Mouse (Mus musculus): ENCODE measurements at regions not wholly inside any gene's neighbourhood (a gene's known extent, or its start where the extent isn't known, plus 50 kb on each side); places are given as distances from the start of the nearest gene placed in this dataset.

DNA sequence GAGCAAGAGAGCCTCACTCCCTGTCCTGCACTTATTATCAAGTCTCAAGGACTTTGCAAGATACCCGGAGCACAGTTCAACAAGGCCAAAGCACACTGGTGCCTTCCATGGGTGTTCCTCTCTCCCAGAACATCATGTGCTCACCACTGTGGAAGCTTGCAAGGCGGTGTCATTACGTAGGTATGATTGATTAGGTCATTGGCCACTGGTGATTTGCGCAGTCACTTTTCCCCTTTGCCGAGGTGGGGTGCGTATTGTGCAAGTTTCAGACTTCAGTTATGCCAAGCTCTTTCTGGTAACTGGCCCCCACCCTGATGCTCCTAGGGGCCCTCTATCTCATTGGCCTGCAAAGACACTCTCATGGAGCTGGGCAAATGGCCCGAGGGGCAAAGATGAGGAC, 98.3 kb upstream of the Errfi1 start:
- H3K27me3 ChIP-seq (ENCODE audit: control insufficient read depth, insufficient read depth, low read length), result no peaks in the 10 kb centered on the region
- no peak overlapping the region for H3K4me3 ChIP-seq (ENCODE audit: control insufficient read depth, insufficient read depth, low read length)
- H3K36me3 ChIP-seq (ENCODE audit: control insufficient read depth, insufficient read depth, low read length), result no peaks in the 10 kb centered on the region
- no peak overlapping the region for H3K27ac ChIP-seq (ENCODE audit: control insufficient read depth, insufficient read depth, low read length)
- no peak for DNase-seq
- H3K4me1 ChIP-seq (replicated peaks; ENCODE audit: control insufficient read depth, insufficient read depth, low read length), result no peaks in the 10 kb centered on the region
- TF ChIP-seq POLR2A (IDR thresholded peaks at IDR 0.05; ENCODE audit: control insufficient read depth, extremely low read depth, insufficient read depth, low read length, poor library complexity) (no peak), CTCF (IDR thresholded peaks at IDR 0.05; ENCODE audit: borderline replicate concordance, control insufficient read depth, extremely low read depth, insufficient read depth, low read length, poor library complexity) (no peak)
- WGBS, result 98% methylated on average over 7 of the region's 7 CpGs

DNA sequence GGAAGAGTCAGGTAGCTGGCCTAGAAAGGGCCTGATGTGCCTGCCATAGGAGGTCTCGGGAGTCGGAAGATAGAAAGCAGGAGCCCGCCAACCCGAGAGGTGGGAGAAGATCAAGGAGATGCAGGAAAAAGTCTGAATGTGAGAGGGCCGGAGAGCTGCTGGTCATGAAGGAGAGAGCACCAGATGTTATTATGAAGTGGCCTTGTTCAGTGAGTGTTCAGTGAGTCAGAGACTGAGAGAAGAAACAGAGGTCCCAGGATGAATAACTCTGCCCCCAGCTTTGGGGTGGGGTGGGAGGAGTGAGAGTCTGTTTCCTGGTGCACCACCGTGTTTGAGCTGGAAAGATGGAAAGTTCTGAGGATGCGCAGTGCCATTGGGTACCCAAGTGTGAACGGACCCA, 100.2 kb upstream of the Slc45a1 start:
- TF ChIP-seq CTCF (IDR thresholded peaks at IDR 0.05; ENCODE audit: borderline replicate concordance, control insufficient read depth, extremely low read depth, insufficient read depth, low read length, poor library complexity) (no peak), POLR2A (IDR thresholded peaks at IDR 0.05; ENCODE audit: control insufficient read depth, extremely low read depth, insufficient read depth, low read length, poor library complexity) (no peak)
- H3K4me3 ChIP-seq (ENCODE audit: control insufficient read depth, insufficient read depth, low read length), result no peak overlapping the region
- H3K4me1 ChIP-seq (replicated peaks; ENCODE audit: control insufficient read depth, insufficient read depth, low read length), result peaks cover 7% of the 10 kb centered on the region
- H3K27me3 ChIP-seq (ENCODE audit: control insufficient read depth, insufficient read depth, low read length), result no peaks in the 10 kb centered on the region
- 98% methylated on average over 8 of the region's 8 CpGs for WGBS
- DNase-seq, result no peak
- no peaks in the 10 kb centered on the region for H3K36me3 ChIP-seq (ENCODE audit: control insufficient read depth, insufficient read depth, low read length)
- no peak overlapping the region for H3K27ac ChIP-seq (ENCODE audit: control insufficient read depth, insufficient read depth, low read length)

DNA sequence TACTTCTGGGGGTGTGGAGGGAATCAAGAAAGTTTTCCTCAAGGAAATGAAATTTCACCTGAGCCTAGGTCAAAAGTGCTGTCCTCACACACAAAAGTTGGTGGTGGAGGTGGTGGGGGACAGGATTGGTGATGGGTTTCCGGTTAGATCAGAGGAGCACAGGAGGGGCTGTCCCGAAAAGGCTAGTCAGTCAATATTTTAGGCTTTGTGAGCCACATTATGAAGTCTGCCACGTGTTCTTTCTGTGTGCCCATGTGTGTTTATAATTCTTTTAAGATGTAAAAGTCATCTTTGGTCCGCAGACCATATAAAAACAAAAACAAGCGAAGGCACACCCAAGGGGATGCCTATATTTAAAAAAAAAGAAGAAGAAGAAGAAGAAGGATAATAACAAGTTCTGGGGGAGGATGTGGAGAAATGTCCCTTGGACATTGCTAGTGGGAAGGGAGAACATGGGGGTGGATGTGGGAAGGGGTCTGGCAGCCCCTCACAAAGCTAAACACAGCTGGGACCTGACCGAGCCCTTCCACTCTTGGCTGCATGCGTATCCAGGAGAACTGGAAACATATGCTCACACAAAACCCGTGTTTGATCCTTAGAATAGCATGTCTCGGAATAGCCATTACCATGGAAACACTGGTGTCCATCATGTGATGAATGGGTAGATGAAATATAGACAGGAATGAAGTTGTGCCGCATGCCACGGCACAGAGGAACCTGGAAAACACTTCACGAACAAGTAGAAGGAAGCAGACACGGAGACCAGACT, 98.7 kb upstream of the Slc45a1 start:
- H3K27me3 ChIP-seq (ENCODE audit: control insufficient read depth, insufficient read depth, low read length), result no peaks in the 10 kb centered on the region
- 93% methylated on average over 13 of the region's 13 CpGs for WGBS
- H3K4me3 ChIP-seq (ENCODE audit: control insufficient read depth, insufficient read depth, low read length), result no peak overlapping the region
- no peak overlapping the region for H3K27ac ChIP-seq (ENCODE audit: control insufficient read depth, insufficient read depth, low read length)
- no peak for DNase-seq
- H3K36me3 ChIP-seq (ENCODE audit: control insufficient read depth, insufficient read depth, low read length), result no peaks in the 10 kb centered on the region
- TF ChIP-seq POLR2A (IDR thresholded peaks at IDR 0.05; ENCODE audit: control insufficient read depth, extremely low read depth, insufficient read depth, low read length, poor library complexity) (no peak), CTCF (IDR thresholded peaks at IDR 0.05; ENCODE audit: borderline replicate concordance, control insufficient read depth, extremely low read depth, insufficient read depth, low read length, poor library complexity) (no peak)
- peaks cover 21% of the 10 kb centered on the region for H3K4me1 ChIP-seq (replicated peaks; ENCODE audit: control insufficient read depth, insufficient read depth, low read length)

DNA sequence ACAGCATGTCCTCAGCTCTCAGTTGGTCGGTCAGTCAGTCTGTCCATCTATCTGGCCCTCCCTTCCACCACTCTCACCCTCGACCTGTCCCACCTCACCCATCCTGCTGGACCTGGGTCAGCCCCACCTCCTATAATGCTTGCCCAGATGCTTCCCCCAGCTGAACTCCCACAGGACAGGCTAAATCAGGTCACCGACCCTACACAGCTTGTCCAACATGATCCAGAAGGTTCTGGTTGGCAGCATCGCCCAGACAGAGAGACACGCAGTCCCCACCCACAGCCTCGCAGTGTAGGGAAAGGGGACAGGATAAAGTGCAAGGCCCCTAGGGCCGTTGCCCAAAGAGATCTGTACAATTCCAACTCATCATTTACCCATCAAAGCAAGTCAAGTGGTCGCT, 97.1 kb upstream of the Slc45a1 start:
- 97% methylated on average over 8 of the region's 8 CpGs for WGBS
- DNase-seq, result no peak
- no peaks in the 10 kb centered on the region for H3K27me3 ChIP-seq (ENCODE audit: control insufficient read depth, insufficient read depth, low read length)
- H3K36me3 ChIP-seq (ENCODE audit: control insufficient read depth, insufficient read depth, low read length), result no peaks in the 10 kb centered on the region
- H3K4me1 ChIP-seq (replicated peaks; ENCODE audit: control insufficient read depth, insufficient read depth, low read length), result peaks cover 26% of the 10 kb centered on the region
- H3K4me3 ChIP-seq (ENCODE audit: control insufficient read depth, insufficient read depth, low read length), result no peak overlapping the region
- TF ChIP-seq POLR2A (IDR thresholded peaks at IDR 0.05; ENCODE audit: control insufficient read depth, extremely low read depth, insufficient read depth, low read length, poor library complexity), result no peak
- H3K27ac ChIP-seq (ENCODE audit: control insufficient read depth, insufficient read depth, low read length), result no peak overlapping the region

DNA sequence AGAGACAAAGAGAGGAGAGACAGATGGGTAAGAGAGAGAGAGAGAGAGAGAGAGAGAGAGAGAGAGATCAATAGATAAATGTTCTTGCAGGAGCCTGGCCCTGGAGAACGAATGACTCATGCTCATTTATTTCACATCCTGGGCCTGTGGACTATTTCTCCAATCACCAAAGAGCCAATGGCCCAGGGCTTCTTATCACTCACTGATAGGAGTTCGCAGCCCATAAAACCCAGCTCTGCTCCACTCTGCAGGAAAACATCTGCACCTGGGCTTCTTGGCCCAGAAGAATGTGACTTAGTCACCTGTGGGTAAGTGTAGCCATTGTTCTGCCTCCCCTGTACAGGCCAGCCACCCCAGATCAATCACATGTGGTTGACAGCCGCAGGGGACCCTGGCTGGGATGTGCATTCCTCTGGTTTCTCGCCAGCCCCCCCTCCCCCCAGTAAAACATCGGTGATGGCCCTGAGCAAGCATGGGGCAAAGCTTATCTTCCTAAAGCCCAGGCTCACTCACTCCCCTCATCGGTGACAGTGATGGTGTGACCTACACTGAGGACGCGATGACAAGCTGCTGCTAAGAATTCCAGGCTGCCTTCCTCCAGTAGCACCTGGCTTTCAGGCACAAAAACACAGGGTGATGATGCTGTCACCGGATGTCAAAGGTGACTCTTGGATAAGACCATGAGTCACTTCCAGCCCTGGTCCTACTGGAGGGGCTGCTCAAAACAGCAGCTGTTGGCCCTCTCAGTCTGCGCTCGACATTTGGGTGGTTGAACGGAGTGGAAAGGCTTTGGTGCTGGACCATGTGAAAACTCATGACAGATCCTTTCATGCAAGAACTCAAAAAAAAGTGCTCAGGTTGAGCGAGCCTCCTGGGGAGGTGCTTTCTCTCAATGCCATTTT, 96.4 kb upstream of the Slc45a1 start:
- H3K27me3 ChIP-seq (ENCODE audit: control insufficient read depth, insufficient read depth, low read length), result no peaks in the 10 kb centered on the region
- no peak overlapping the region for H3K4me3 ChIP-seq (ENCODE audit: control insufficient read depth, insufficient read depth, low read length)
- no peaks in the 10 kb centered on the region for H3K36me3 ChIP-seq (ENCODE audit: control insufficient read depth, insufficient read depth, low read length)
- TF ChIP-seq POLR2A (IDR thresholded peaks at IDR 0.05; ENCODE audit: control insufficient read depth, extremely low read depth, insufficient read depth, low read length, poor library complexity), result no peak
- TF ChIP-seq CTCF (IDR thresholded peaks at IDR 0.05; ENCODE audit: borderline replicate concordance, control insufficient read depth, extremely low read depth, insufficient read depth, low read length, poor library complexity), result no peak
- H3K27ac ChIP-seq (ENCODE audit: control insufficient read depth, insufficient read depth, low read length), result no peak overlapping the region
- no peak for DNase-seq
- 76% methylated on average over 13 of the region's 13 CpGs for WGBS
- H3K4me1 ChIP-seq (replicated peaks; ENCODE audit: control insufficient read depth, insufficient read depth, low read length), result peaks cover 33% of the 10 kb centered on the region

DNA sequence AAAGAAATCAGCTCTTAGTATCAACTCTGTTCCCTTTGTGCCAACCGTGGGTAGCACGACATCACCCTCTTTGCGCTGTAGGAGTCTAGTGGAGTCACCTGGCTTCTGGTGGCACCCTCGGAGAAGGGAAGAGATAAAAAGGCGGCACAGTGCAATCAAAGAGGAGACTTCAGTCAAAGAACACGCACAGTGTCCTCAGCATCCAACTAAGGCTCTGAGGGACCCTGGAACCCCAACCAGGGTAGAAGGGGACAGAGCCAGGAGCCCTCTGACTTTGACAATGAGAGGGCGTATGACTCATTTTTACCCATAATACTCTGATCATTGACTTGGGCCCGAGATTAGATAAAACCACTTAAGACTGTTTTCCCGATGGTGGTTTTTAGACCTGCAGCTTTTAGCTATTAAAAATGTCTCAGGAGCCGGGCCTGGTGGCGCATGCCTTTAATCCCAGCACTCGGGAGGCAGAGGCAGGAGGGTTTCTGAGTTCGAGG, 94.5 kb upstream of the Slc45a1 start:
- H3K4me3 ChIP-seq (ENCODE audit: control insufficient read depth, insufficient read depth, low read length), result no peak overlapping the region
- no peaks in the 10 kb centered on the region for H3K36me3 ChIP-seq (ENCODE audit: control insufficient read depth, insufficient read depth, low read length)
- DNase-seq, result peak; percentile 25
- H3K4me1 ChIP-seq (replicated peaks; ENCODE audit: control insufficient read depth, insufficient read depth, low read length), result peaks cover 35% of the 10 kb centered on the region
- WGBS, result 43% methylated on average over 13 of the region's 13 CpGs
- no peaks in the 10 kb centered on the region for H3K27me3 ChIP-seq (ENCODE audit: control insufficient read depth, insufficient read depth, low read length)
- TF ChIP-seq CTCF (IDR thresholded peaks at IDR 0.05; ENCODE audit: borderline replicate concordance, control insufficient read depth, extremely low read depth, insufficient read depth, low read length, poor library complexity) (no peak), POLR2A (IDR thresholded peaks at IDR 0.05; ENCODE audit: control insufficient read depth, extremely low read depth, insufficient read depth, low read length, poor library complexity) (no peak)
- peak overlapping the region; percentile 79 for H3K27ac ChIP-seq (ENCODE audit: control insufficient read depth, insufficient read depth, low read length)
